Mouse (Mus musculus) neural tube, embryonic 15.5 days (tissue): ENCODE data around the gene Stxbp5. TPM values are rescaled to one million over a fixed set of nuclear protein-coding genes. Genes with fewer than 3 reads are reported as not detected.
A peak's percentile ranks its signal among the peaks of the same experiment; 100 is the strongest.

Experiments
- ATAC-seq: fragments of 200-750 bp; cut with Nextera tagmentation; 2 replicates; pipeline ENCODE4 v1.8.0; 2017; ENCODE audit warnings: mild to moderate bottlenecking, moderate TSS enrichment, moderate library complexity; ENCODE audit not compliant: low FRiP score
- H3K27ac ChIP-seq: fragments of 300-500 bp; sonication (generic); replicated peaks from 2 replicates; pipeline ENCODE4 v1.5.1; 2015; ENCODE audit warnings: mild to moderate bottlenecking, inconsistent platforms
- H3K27me3 ChIP-seq: fragments of 300-500 bp; sonication (generic); replicated peaks from 2 replicates; pipeline ENCODE4 v1.6.1; 2015; ENCODE audit warnings: inconsistent platforms
- H3K36me3 ChIP-seq: fragments of 300-500 bp; sonication (generic); 2 replicates; pipeline ENCODE4 v1.6.1; 2015; ENCODE audit warnings: inconsistent platforms
- H3K4me1 ChIP-seq: fragments of 300-500 bp; sonication (generic); 2 replicates; pipeline ENCODE4 v1.6.1; 2015; ENCODE audit warnings: inconsistent platforms
- H3K4me2 ChIP-seq: fragments of 300-500 bp; sonication (generic); 2 replicates; pipeline ENCODE4 v1.6.1; 2015; ENCODE audit warnings: inconsistent platforms, mild to moderate bottlenecking, moderate library complexity
- H3K4me3 ChIP-seq: fragments of 300-500 bp; sonication (generic); replicated peaks from 2 replicates; pipeline ENCODE4 v1.5.1; 2015; ENCODE audit warnings: mild to moderate bottlenecking, inconsistent platforms
- H3K9ac ChIP-seq: fragments of 300-500 bp; sonication (generic); replicated peaks from 2 replicates; pipeline ENCODE4 v1.6.1; 2015; ENCODE audit warnings: mild to moderate bottlenecking, inconsistent platforms
- H3K9me3 ChIP-seq: fragments of 300-500 bp; sonication (generic); replicated peaks from 2 replicates; pipeline ENCODE4 v1.6.1; 2016; ENCODE audit warnings: inconsistent platforms
- WGBS: fragments of 180-500 bp; shearing (Covaris S2); methylation state at CpG from one replicate; pipeline ENCODE4 v1.1.7; 2015; ENCODE audit warnings: mixed read lengths; 5-methylcytosine and 5-hydroxymethylcytosine counted together
- polyA plus RNA-seq: library from polyadenylated mRNA; unstranded; fragments of >200 nt; fragmentation: Nextera tagmentation; extraction: Ambion mirVana; gene quantifications from 2 replicates; pipeline ENCODE4 v1.2.1, GENCODE M21; 2015

Gene Stxbp5
- polyA plus RNA-seq, 1 experiment from 2014 or later: 10.4 TPM

DNA sequence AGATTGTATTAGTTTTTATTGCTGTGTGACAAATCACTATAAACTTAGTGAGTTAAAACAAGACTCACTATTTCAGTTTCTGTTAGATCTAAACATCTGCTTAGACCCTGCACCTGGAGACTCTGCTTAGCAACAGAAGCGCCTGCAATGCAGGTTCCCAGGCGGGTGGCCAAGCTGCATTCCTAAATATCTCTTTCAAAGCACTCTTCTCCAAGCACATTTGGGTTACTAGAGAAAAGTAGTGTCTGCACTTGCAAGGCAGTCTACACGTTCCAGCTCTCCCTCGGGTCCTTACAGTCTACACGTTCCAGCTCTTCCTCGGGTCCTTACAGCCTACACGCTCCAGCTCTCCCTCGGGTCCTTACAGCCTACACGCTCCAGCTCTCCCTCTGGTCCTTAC, 44.1 kb downstream of the Stxbp5 start:
- no peak overlapping the region for H3K9ac ChIP-seq
- H3K4me2 ChIP-seq: no peak overlapping the region
- no peaks in the 10 kb centered on the region for H3K9me3 ChIP-seq
- no peaks in the 10 kb centered on the region for H3K4me1 ChIP-seq
- WGBS: 75% methylated on average over 9 of the region's 9 CpGs
- no peaks in the 10 kb centered on the region for H3K27me3 ChIP-seq
- ATAC-seq: no peak
- H3K4me3 ChIP-seq: no peak overlapping the region
- peaks cover 8% of the 10 kb centered on the region; the same call in 1 of the 2 replicates for H3K36me3 ChIP-seq
- H3K27ac ChIP-seq: no peak overlapping the region

DNA sequence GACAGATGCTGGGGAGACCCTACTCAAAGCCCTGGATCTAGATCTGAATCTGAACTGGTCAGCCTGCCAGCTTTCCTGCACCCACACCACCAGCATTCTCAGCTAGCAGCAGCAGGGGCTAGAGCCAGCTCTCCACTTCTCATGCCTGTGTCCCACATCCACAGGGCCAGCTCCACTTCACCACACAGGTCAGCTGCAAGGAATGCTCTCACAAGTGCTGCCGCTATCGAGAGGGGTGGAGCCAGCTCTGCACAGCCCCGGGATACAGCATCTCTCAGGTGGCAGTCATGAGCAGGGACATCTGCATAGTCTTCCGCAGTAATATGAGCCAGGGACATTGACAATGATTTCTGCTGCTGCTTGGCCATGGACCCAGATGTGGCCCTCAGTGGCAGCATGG, 54.5 kb downstream of the Stxbp5 start:
- Histone ChIP-seq H3K27ac (no peak overlapping the region), H3K27me3 (no peaks in the 10 kb centered on the region), H3K4me1 (no peaks in the 10 kb centered on the region), H3K36me3 (peaks cover 4% of the 10 kb centered on the region), H3K9ac (no peak overlapping the region), H3K4me3 (no peak overlapping the region), H3K9me3 (no peaks in the 10 kb centered on the region), H3K4me2 (no peak overlapping the region)
- WGBS: 96% methylated on average over 4 of the region's 4 CpGs
- ATAC-seq: no peak

DNA sequence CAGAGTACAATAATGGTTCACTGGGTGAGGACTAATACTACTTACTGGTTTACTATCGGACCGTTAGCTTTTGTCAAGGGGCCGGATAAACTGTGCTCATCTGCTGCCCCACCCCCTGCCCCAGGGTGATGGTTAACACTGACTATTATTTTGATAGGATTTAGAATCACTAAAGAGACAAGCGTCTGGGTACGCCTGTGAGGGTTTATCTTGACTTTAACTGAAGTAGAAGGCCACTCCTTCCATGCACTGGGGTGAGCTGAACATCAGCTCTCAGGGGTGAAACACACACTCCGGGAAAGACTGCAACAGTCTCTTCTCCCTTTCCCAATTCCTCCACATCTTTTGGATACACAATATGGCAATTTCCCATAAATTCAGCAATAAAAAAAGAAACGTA, 61.5 kb downstream of the Stxbp5 start:
- H3K36me3 ChIP-seq: peaks cover 11% of the 10 kb centered on the region
- no peak overlapping the region for H3K27ac ChIP-seq
- no peaks in the 10 kb centered on the region for H3K27me3 ChIP-seq
- no peaks in the 10 kb centered on the region for H3K4me1 ChIP-seq
- H3K9ac ChIP-seq: no peak overlapping the region
- ATAC-seq: no peak
- WGBS: 61% methylated on average over 7 of the region's 7 CpGs
- no peak overlapping the region for H3K4me2 ChIP-seq
- no peaks in the 10 kb centered on the region for H3K9me3 ChIP-seq
- no peak overlapping the region for H3K4me3 ChIP-seq

DNA sequence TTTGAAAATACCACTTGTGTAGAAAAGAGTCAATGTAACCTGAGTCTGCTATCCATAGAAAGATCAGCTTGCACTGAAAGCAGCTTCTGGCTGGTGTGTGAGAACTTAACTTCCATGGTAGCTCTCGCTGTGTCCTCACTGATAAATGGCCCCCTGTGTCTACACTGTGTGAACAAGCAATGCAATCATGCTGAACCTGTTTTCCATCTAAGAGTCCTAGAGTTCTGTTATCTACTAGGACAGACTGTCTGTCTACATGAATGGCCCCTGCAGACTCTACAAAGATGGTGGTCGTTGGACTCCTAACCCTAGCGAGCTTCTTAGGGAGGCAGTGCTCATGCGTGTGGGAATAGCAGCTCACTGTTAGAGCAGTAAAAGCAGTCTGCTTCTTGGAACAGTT, 65.9 kb downstream of the Stxbp5 start:
- 80% methylated on average over 4 of the region's 4 CpGs for WGBS
- Histone ChIP-seq H3K27ac (no peak overlapping the region), H3K9me3 (no peaks in the 10 kb centered on the region), H3K4me3 (no peak overlapping the region), H3K27me3 (no peaks in the 10 kb centered on the region), H3K9ac (no peak overlapping the region), H3K4me1 (no peaks in the 10 kb centered on the region), H3K4me2 (no peak overlapping the region), H3K36me3 (peaks cover 11% of the 10 kb centered on the region; the same call in 1 of the 2 replicates)
- ATAC-seq: no peak

DNA sequence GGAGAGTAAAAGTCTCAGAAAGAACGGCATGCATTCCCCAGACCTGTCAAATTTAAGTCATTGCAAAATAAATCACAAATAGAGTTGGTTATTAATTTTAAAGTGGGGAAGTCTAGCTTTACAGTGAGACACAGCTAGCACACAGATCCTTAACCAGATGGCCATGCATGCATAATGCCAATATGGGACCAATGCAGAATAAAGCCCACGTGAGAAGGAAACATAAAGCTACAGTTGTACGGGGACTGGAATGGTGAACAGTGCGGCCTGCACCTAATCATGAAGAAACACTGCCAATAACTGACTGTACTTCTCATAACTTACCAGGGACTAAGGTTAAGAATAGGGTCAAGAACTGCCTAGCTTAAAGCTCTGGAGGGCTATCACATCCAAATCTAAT, 67.9 kb downstream of the Stxbp5 start:
- Histone ChIP-seq H3K4me3 (no peak overlapping the region), H3K4me1 (no peaks in the 10 kb centered on the region), H3K36me3 (peaks cover 9% of the 10 kb centered on the region; the same call in 1 of the 2 replicates), H3K9ac (no peak overlapping the region), H3K27me3 (no peaks in the 10 kb centered on the region), H3K4me2 (no peak overlapping the region), H3K9me3 (no peaks in the 10 kb centered on the region), H3K27ac (no peak overlapping the region)
- ATAC-seq: no peak
- 79% methylated on average over 4 of the region's 4 CpGs for WGBS

DNA sequence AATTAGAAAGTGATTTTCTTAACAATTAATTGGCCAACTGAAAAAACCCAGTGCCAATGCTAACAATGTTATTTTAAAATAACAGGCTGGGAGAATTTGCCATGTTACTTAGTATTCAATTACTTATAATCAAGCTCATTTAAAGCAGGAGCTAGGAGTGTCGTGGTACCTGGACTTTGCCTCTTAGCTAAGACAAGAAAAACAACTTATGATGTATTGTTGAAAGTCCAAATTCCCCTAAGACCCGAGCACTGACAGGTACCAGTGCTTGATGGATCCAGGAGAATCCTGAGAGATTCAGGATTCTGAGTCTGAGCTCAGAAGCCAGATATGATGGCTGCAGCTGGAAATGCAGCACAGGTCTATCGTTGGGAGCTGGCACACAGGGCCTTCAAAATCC, 71.1 kb downstream of the Stxbp5 start:
- Histone ChIP-seq H3K27me3 (no peaks in the 10 kb centered on the region), H3K4me2 (no peak overlapping the region), H3K27ac (no peak overlapping the region), H3K4me1 (no peaks in the 10 kb centered on the region), H3K9me3 (no peaks in the 10 kb centered on the region), H3K4me3 (no peak overlapping the region), H3K9ac (no peak overlapping the region), H3K36me3 (0 out of 2 replicates have a peak, but pooled peaks cover 4% of the 10 kb centered on the region)
- no peak for ATAC-seq
- WGBS: 91% methylated on average over 3 of the region's 3 CpGs

DNA sequence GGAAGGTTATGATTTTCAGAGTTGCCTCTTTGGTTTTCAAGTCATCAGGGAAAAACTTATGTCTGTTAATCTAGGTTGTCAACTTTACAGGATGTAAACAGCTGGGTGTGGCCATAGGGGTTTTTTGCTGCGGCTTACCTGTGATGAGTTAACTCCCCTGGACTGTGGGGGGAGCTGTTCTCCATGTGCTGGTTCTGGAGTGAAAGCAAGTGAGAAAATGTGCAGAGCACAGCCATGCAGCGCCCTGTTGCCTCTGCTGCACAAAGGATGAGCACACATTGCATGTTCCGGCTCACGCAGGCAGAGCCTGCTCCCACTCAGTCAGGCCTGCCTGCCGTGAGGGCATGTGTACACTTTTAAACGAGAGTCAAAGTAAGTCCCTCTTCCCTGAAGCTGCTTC, 79.6 kb downstream of the Stxbp5 start:
- no peak for ATAC-seq

DNA sequence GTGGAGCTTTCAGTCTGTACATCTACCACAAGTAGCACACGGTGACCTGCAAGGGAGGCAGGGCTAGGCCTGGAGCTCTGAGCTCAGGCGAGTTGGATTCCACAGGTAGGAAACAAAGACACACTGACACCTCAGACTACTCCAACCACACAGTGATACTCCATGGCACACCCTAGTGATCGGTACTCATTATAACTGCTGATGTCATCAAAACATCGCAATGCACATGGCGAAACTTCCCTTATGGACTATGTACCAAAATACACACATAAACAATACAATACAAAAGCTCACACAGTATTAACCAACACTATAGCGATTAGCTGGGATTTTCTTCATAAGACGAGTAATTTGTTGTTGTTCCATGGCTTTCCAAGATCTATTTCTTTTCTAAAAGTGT, 82.3 kb downstream of the Stxbp5 start:
- H3K27me3 ChIP-seq: no peaks in the 10 kb centered on the region
- H3K4me3 ChIP-seq: no peak overlapping the region
- 95% methylated on average over 7 of the region's 7 CpGs for WGBS
- no peak overlapping the region for H3K27ac ChIP-seq
- peaks cover 15% of the 10 kb centered on the region; the same call in 1 of the 2 replicates for H3K36me3 ChIP-seq
- no peaks in the 10 kb centered on the region for H3K9me3 ChIP-seq
- no peaks in the 10 kb centered on the region for H3K4me1 ChIP-seq
- ATAC-seq: no peak
- H3K4me2 ChIP-seq: no peak overlapping the region
- H3K9ac ChIP-seq: no peak overlapping the region

More for the DNA sequence above, 79.6 kb downstream of the Stxbp5 start:
- 69% methylated on average over 6 of the region's 6 CpGs for WGBS
- H3K4me1 ChIP-seq: no peaks in the 10 kb centered on the region
- H3K9ac ChIP-seq: no peak overlapping the region
- H3K36me3 ChIP-seq: peaks cover 13% of the 10 kb centered on the region; the same call in 1 of the 2 replicates
- H3K4me3 ChIP-seq: no peak overlapping the region
- no peak overlapping the region for H3K27ac ChIP-seq
- H3K27me3 ChIP-seq: no peaks in the 10 kb centered on the region
- H3K4me2 ChIP-seq: no peak overlapping the region
- no peaks in the 10 kb centered on the region for H3K9me3 ChIP-seq

DNA sequence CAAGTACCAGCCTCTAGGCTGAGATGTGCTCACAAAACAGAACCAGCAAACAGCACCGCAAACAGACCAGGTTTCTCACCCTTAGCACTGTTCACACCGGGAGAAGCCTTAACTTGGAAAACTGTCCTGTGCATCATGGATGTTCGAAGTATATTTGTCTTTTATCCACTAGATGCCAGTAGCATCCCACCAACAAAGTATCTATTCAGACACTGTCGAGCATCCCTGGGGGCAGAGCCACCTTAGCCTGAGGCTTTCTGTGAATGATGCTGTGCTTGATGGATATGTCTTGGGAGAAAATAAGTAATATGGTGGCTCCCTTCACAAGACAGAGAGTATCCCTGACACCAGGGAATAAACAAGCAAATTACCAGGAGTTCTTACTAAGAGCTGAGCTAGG, 87.0 kb downstream of the Stxbp5 start:
- no peaks in the 10 kb centered on the region for H3K27me3 ChIP-seq
- no peaks in the 10 kb centered on the region for H3K4me1 ChIP-seq
- no peaks in the 10 kb centered on the region for H3K9me3 ChIP-seq
- no peak overlapping the region for H3K9ac ChIP-seq
- H3K4me2 ChIP-seq: no peak overlapping the region
- no peak overlapping the region for H3K4me3 ChIP-seq
- 75% methylated on average over 4 of the region's 4 CpGs for WGBS
- no peak overlapping the region for H3K27ac ChIP-seq
- H3K36me3 ChIP-seq: 0 out of 2 replicates have a peak, but pooled peaks cover 8% of the 10 kb centered on the region
- ATAC-seq: peak; percentile 87

DNA sequence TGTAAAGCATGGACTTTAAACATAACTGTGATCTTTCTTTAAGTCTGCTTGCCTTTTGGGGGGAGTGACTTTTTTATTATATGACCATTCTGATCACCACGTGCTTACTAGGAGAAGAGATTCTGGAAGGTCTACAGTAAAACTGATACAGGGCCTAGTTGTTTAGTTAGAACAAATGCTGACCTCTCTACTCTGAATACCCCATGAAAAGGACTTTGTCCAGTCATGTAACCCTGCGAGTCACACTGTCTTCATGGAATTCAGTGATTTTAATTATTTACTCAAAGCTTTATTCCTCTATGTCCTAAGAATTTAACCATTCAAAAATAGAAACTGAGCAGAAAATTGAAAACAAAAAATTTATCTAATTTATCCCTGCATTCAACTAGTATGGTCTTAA, 93.3 kb downstream of the Stxbp5 start:
- Histone ChIP-seq H3K4me3 (no peak overlapping the region), H3K27ac (no peak overlapping the region), H3K4me1 (no peaks in the 10 kb centered on the region), H3K4me2 (no peak overlapping the region), H3K9me3 (no peaks in the 10 kb centered on the region), H3K27me3 (no peaks in the 10 kb centered on the region), H3K9ac (no peak overlapping the region), H3K36me3 (peaks cover 8% of the 10 kb centered on the region)
- no peak for ATAC-seq
- WGBS: 78% methylated on average over 2 of the region's 2 CpGs

DNA sequence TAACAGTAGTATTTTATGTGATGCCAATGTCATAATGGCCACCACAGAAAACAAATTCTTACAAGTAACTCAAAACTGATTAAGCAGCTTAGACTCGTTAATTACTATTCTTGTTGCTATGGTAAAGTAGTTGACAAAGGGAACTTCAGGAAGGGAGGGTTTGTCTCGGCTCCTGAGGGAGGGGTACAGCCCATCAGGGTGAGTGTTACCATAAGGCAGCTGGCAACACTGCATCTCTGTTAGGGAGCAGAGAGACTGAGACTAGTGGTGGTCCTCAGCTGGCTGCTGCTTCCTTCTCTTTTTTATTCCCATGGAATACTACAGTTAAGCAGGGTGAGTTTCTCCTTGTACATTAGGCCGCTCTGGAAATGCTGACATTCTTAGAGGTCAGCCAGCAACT, 95.5 kb downstream of the Stxbp5 start:
- no peak overlapping the region for H3K9ac ChIP-seq
- no peaks in the 10 kb centered on the region for H3K4me1 ChIP-seq
- peaks cover 5% of the 10 kb centered on the region for H3K36me3 ChIP-seq
- no peak overlapping the region for H3K4me3 ChIP-seq
- H3K27me3 ChIP-seq: no peaks in the 10 kb centered on the region
- no peak overlapping the region for H3K27ac ChIP-seq
- no peak overlapping the region for H3K4me2 ChIP-seq
- 47% methylated on average over 3 of the region's 3 CpGs for WGBS
- no peaks in the 10 kb centered on the region for H3K9me3 ChIP-seq
- no peak for ATAC-seq

DNA sequence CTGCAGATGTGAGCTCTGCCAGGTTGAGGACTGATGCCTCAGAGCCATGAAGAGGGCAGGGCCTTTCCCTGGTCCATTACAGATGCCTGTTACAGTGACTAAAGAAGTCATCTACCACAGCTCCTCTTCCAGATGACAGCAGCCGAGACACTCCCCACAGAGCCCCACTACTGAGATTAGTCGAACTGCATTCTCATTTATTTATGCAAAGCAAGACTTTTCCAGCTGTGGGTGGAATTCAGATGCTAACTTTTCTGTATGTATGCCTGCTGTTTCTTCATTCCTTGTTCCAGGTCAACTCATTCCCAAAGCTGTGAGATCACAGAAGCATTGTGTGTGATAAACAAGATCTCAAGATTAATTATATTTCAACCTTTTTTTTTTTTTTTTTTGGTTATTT, 97.8 kb downstream of the Stxbp5 start:
- Histone ChIP-seq H3K4me1 (no peaks in the 10 kb centered on the region), H3K36me3 (peaks cover 12% of the 10 kb centered on the region), H3K4me3 (no peak overlapping the region), H3K9me3 (no peaks in the 10 kb centered on the region), H3K4me2 (no peak overlapping the region), H3K27ac (no peak overlapping the region), H3K9ac (no peak overlapping the region), H3K27me3 (no peaks in the 10 kb centered on the region)
- ATAC-seq: no peak
- 43% methylated on average over 2 of the region's 2 CpGs for WGBS

DNA sequence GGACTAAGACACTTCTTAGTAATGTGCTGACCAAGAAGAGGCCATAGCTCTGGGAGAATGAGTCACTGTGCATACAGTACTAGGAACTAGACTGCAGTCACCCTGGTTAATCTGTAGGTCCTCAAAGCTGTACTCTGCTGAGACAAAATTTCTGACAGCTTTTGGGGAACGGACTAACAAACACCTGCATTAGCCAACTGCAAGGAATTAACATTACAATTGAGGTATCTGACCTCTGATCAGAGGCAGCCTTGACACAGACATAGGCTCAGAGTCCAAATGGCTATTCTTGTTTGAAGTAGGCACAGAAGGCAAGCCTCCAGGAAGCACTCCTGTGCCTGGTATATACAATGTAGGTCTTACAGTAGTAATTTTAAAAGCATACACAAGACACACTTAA, 99.3 kb downstream of the Stxbp5 start:
- Histone ChIP-seq H3K4me3 (no peak overlapping the region), H3K27ac (no peak overlapping the region), H3K9ac (no peak overlapping the region), H3K27me3 (no peaks in the 10 kb centered on the region), H3K4me1 (no peaks in the 10 kb centered on the region), H3K4me2 (no peak overlapping the region), H3K9me3 (no peaks in the 10 kb centered on the region), H3K36me3 (peaks cover 26% of the 10 kb centered on the region)
- no peak for ATAC-seq
- WGBS: 76% methylated on average over 1 of the region's 1 CpGs
